Comparison of ENCODE assay signal across 8 mouse cellular contexts in the genomic region with DNA sequence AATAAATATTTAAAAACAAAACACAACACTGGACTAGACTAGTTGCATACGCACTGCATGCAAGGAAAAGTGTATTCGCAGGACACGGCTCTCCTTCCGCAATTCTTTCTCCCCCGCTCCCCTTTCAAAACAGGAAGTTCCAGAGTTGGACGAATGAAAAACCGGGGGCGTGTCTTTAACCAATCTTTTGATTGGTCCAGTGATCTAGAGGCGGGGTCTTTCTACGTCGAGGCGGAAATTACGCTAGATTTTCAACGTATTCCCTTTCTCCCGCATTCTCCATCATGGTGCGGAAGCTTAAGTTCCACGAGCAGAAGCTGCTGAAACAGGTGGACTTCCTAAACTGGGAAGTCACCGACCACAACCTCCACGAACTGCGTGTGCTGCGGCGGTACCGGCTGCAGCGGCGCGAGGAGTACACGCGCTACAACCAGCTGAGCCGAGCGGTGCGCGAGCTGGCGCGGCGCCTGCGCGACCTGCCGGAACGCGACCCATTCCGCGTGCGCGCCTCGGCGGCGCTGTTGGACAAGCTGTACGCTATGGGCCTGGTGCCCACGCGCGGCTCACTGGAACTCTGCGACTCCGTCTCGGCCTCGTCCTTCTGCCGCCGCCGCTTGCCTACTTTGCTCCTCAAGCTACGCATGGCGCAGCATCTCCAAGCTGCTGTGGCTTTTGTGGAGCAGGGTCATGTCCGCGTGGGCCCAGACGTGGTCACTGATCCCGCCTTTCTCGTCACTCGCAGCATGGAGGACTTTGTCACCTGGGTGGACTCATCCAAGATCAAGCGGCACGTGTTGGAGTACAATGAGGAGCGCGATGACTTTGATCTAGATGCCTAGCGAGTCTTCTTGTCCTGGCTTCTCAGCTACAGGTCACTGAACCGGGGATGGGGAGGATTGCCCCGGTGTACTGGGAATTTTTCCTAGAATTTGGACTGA. TPM values are rescaled to one million over a fixed set of nuclear protein-coding genes. Genes with fewer than 3 reads are reported as not detected.
DNase-seq lines count a peak whose midpoint lies in the region; ATAC-seq and TF ChIP-seq lines count a peak whose summit lies in the region.

A gene (plus strand): TSS at position 253 of the 938 bp plus-strand sequence.

- H3K9me3 ChIP-seq in embryonic facial prominence, embryonic 15.5 days (replicated peaks) = no peaks in the 10 kb centered on the region
- no peaks in the 10 kb centered on the region for H3K9me3 ChIP-seq in limb, embryonic 14.5 days (ENCODE audit: control insufficient read depth, low read length)
- H3K9me3 ChIP-seq in midbrain, postnatal 0 days (ENCODE audit: low read length) = no peaks in the 10 kb centered on the region

- peak within 1 kb of the TSS; percentile 96 for H3K27ac ChIP-seq in bone marrow, adult 2 months (ENCODE audit: control insufficient read depth, insufficient read depth, low read depth, low read length, poor library complexity)
- peak within 1 kb of the TSS; percentile 94 for H3K27ac ChIP-seq in embryonic facial prominence, embryonic 15.5 days (replicated peaks)
- peak within 1 kb of the TSS; percentile 84 for H3K27ac ChIP-seq in limb, embryonic 14.5 days (replicated peaks; ENCODE audit: low read depth, low read length)
- H3K27ac ChIP-seq in midbrain, postnatal 0 days (ENCODE audit: low read depth, low read length) = peak within 1 kb of the TSS; percentile 69

- TF ChIP-seq POLR2A in bone marrow, adult 2 months (IDR thresholded peaks at IDR 0.05; ENCODE audit: borderline replicate concordance, control insufficient read depth, low read depth, low read length) = peak; percentile 50; the same call in 1 of the 2 replicates
- TF ChIP-seq POLR2A in limb, embryonic 14.5 days (IDR thresholded peaks at IDR 0.05; ENCODE audit: borderline replicate concordance, extremely low read depth, insufficient read depth, insufficient read length) = no peak

- H3K4me3 ChIP-seq in bone marrow, adult 2 months (replicated peaks; ENCODE audit: control insufficient read depth, low read depth, low read length) = peak within 1 kb of the TSS; percentile 99
- H3K4me3 ChIP-seq in embryonic facial prominence, embryonic 15.5 days (replicated peaks) = peak within 1 kb of the TSS; percentile 86
- peak within 1 kb of the TSS; percentile 76 for H3K4me3 ChIP-seq in limb, embryonic 14.5 days (replicated peaks; ENCODE audit: low read length)
- H3K4me3 ChIP-seq in midbrain, postnatal 0 days (ENCODE audit: low read depth, low read length) = peak within 1 kb of the TSS; percentile 60

- DNase-seq in 416B (ENCODE audit: low read depth) = peak; percentile 98
- DNase-seq in heart, adult 8-10 months (ENCODE audit: low spot score) = peak; percentile 98
- DNase-seq in kidney, adult 9 months = peak; percentile 97
- DNase-seq in limb, embryonic 14.5 days (ENCODE audit: low spot score) = peak; percentile 100
- peak; percentile 99 for DNase-seq in midbrain, postnatal 0 days (ENCODE audit: low spot score)
- DNase-seq in spleen, postnatal 14 days (ENCODE audit: low spot score in 2 of 2) = peak; percentile 68 to 80

- under 1% methylated on average over 73 of the region's 73 CpGs for WGBS in bone marrow, adult 2 months
- WGBS in embryonic facial prominence, embryonic 15.5 days = under 1% methylated on average over 73 of the region's 73 CpGs
- WGBS in limb, embryonic 14.5 days = under 1% methylated on average over 73 of the region's 73 CpGs
- WGBS in midbrain, postnatal 0 days = under 1% methylated on average over 70 of the region's 73 CpGs

- H3K4me1 ChIP-seq in bone marrow, adult 2 months (ENCODE audit: control insufficient read depth, insufficient read depth, low read length) = peaks cover 2% of the 10 kb centered on the region
- peaks cover 9% of the 10 kb centered on the region for H3K4me1 ChIP-seq in embryonic facial prominence, embryonic 15.5 days
- peaks cover 11% of the 10 kb centered on the region for H3K4me1 ChIP-seq in limb, embryonic 14.5 days (ENCODE audit: control insufficient read depth, insufficient read depth, low read length)
- 0 out of 2 replicates have a peak, but pooled peaks cover 3% of the 10 kb centered on the region for H3K4me1 ChIP-seq in midbrain, postnatal 0 days (ENCODE audit: insufficient read depth, low read length)

- no peaks in the 10 kb centered on the region for H3K36me3 ChIP-seq in embryonic facial prominence, embryonic 15.5 days
- H3K36me3 ChIP-seq in limb, embryonic 14.5 days (ENCODE audit: control insufficient read depth, insufficient read depth, low read length) = no peaks in the 10 kb centered on the region
- H3K36me3 ChIP-seq in midbrain, postnatal 0 days (ENCODE audit: insufficient read depth, low read length) = no peaks in the 10 kb centered on the region

- peak within 1 kb of the TSS; percentile 79 for H3K9ac ChIP-seq in embryonic facial prominence, embryonic 15.5 days
- peak within 1 kb of the TSS; percentile 77 for H3K9ac ChIP-seq in limb, embryonic 14.5 days (ENCODE audit: low read depth, low read length, severe bottlenecking)
- peak within 1 kb of the TSS; percentile 69 for H3K9ac ChIP-seq in midbrain, postnatal 0 days (replicated peaks; ENCODE audit: low read length, poor library complexity, severe bottlenecking)

- peak within 1 kb of the TSS; percentile 75 for H3K4me2 ChIP-seq in embryonic facial prominence, embryonic 15.5 days (replicated peaks)
- peak within 1 kb of the TSS; percentile 73 for H3K4me2 ChIP-seq in limb, embryonic 14.5 days (replicated peaks; ENCODE audit: low read depth, low read length, severe bottlenecking)
- peak within 1 kb of the TSS; percentile 83 for H3K4me2 ChIP-seq in midbrain, postnatal 0 days (ENCODE audit: low read depth, low read length, poor library complexity, severe bottlenecking)

- no peaks in the 10 kb centered on the region for H3K27me3 ChIP-seq in embryonic facial prominence, embryonic 15.5 days
- no peaks in the 10 kb centered on the region for H3K27me3 ChIP-seq in limb, embryonic 14.5 days (ENCODE audit: control insufficient read depth, insufficient read depth, low read length)
- H3K27me3 ChIP-seq in midbrain, postnatal 0 days (ENCODE audit: insufficient read depth, low read length) = no peaks in the 10 kb centered on the region

- TF ChIP-seq CTCF in bone marrow, adult 2 months (IDR thresholded peaks at IDR 0.05; ENCODE audit: control insufficient read depth, insufficient read depth, low read length) = peak; percentile 23; the same call in 1 of the 2 replicates
- TF ChIP-seq CTCF in midbrain, postnatal 0 days (IDR thresholded peaks at IDR 0.05) = peak; percentile 56

- ATAC-seq in embryonic facial prominence, embryonic 15.5 days (ENCODE audit: insufficient number of reproducible peaks, low FRiP score, low TSS enrichment, low read depth) = peak; percentile 92
- peak; percentile 95 for ATAC-seq in limb, embryonic 14.5 days (ENCODE audit: low FRiP score, low read depth)
- ATAC-seq in midbrain, postnatal 0 days (ENCODE audit: low FRiP score) = peak; percentile 94

RNA-seq across cellular contexts. Expression of the gene that starts here (rescaled TPM):
- polyA plus RNA-seq in bone marrow, adult 2 months (2011; ENCODE audit: insufficient read depth, insufficient read length, low replicate concordance, missing spikeins) = 36.0 and 83.1 TPM in 2 replicates
- 89.4 and 95.0 TPM in 2 replicates for polyA plus RNA-seq in embryonic facial prominence, embryonic 15.5 days (2015; fragmentation: Nextera tagmentation; extraction: Ambion mirVana)
- total RNA-seq in heart, adult 8-10 months (2022) = 10 to 100 TPM; 58.6 to 70.1 (median 65.8) TPM
- 165 and 193 TPM in 2 replicates for polyA plus RNA-seq in limb, embryonic 14.5 days (2012; rRNA removed)
- polyA plus RNA-seq in limb, embryonic 14.5 days (2014; fragmentation: Nextera tagmentation; extraction: Ambion mirVana) = 88.8 and 95.2 TPM in 2 replicates
- 131 and 133 TPM in 2 replicates for total RNA-seq in midbrain, postnatal 0 days (2014; rRNA removed)
- 77.2 and 80.3 TPM in 2 replicates for polyA plus RNA-seq in midbrain, postnatal 0 days (2015; fragmentation: Nextera tagmentation; extraction: Ambion mirVana)

Comparison
In these comparisons a context has a peak if more than half of its experiments do, and no peak if none do; other contexts are left out.
1. Peak in every context shown above with its lines: DNase-seq, ATAC-seq, H3K4me3 ChIP-seq and H3K27ac ChIP-seq.